Mouse (Mus musculus): Measurements from ENCODE around the gene Gm49450. TPM values are rescaled to one million over a fixed set of nuclear protein-coding genes. Genes with fewer than 3 reads are reported as not detected.
"Not testable (repeated sequence)": the region's sequence is repeated elsewhere in the genome, so short reads cannot be mapped to it uniquely, and the experiment has no call there.

Gene Gm49450
- polyA plus RNA-seq, 1 experiment = not detected

DNA sequence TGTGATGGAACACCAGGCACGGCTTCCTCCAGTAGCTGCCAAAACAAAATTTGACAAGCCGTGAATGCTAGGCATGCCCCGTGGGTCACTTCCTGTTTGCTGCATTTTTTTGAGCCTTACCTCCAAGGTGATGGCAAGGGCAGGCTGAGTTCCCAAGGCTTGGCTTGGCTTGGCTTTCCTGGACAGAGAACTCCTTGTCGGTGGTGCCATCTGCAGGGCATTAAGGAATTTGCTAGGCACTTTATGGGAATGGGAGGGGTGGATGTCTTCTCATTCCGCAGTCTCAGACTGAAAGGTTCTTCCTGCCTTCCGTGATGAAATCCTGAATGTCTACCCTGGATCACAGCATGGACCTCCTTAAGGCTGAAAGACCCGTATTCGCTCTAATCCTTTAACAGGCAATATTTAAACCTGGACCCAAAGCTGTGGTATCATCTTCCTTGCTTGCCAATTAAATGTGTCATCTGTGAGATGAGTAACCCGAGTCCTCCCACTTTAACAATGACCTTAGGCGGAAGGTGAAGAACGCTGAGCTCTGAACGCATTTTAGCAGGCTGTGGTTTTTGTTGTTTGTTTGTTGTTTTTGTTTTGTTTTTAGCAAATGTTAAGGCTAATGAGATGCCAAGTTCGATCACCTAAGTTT lies 24.6 kb downstream of the Gm49450 start:
- Histone ChIP-seq H3K27ac (ENCODE audit: insufficient read depth, low read length) (peak overlapping the region; percentile 46), H3K36me3 (ENCODE audit: control insufficient read depth, insufficient read depth, low read length, poor library complexity, severe bottlenecking) (peaks cover 17% of the 10 kb centered on the region), H3K4me3 (ENCODE audit: low read depth, low read length) (no peak overlapping the region), H3K4me1 (ENCODE audit: control insufficient read depth, insufficient read depth, low read length) (no peaks in the 10 kb centered on the region), H3K9ac (ENCODE audit: low read depth, poor library complexity, severe bottlenecking) (no peak overlapping the region), H3K9me3 (replicated peaks; ENCODE audit: control insufficient read depth, insufficient read depth, low read length, poor library complexity, severe bottlenecking) (no peaks in the 10 kb centered on the region), H3K27me3 (ENCODE audit: control insufficient read depth, insufficient read depth, low read length, poor library complexity, severe bottlenecking) (no peaks in the 10 kb centered on the region)
- TF ChIP-seq POLR2A (IDR thresholded peaks at IDR 0.05; ENCODE audit: insufficient read depth, low read length) = no peak
- TF ChIP-seq CTCF (IDR thresholded peaks at IDR 0.05; ENCODE audit: low read depth, low read length) = peak; percentile 64
- TF ChIP-seq EP300 (IDR thresholded peaks at IDR 0.05; ENCODE audit: insufficient read depth, low read depth, low read length) = peak; percentile 40; the same call in 1 of the 2 replicates

DNA sequence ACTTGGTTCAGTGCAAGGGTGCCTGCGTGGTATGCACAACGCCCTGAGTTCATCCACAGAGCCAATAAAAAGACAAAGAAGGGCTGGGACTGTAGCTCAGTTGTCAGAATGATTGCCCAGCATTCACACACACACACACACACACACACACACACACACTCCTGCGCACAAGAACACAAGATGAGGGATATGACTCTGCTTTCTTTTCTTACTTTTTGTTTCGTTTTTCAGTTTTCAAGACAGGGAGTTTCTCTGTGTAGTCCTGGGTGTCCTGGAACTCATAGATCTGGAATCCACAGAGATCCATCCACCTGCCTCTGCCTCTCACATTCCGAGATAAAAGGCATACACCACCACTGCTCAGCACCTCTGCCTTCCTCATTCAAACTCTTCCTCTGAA lies 25.8 kb downstream of the Gm49450 start:
- TF ChIP-seq CTCF (IDR thresholded peaks at IDR 0.05; ENCODE audit: low read depth, low read length) = no peak
- no peak for TF ChIP-seq EP300 (IDR thresholded peaks at IDR 0.05; ENCODE audit: insufficient read depth, low read depth, low read length)
- no peak for TF ChIP-seq POLR2A (IDR thresholded peaks at IDR 0.05; ENCODE audit: insufficient read depth, low read length)
- Histone ChIP-seq H3K4me3 (ENCODE audit: low read depth, low read length) (no peak overlapping the region), H3K27ac (ENCODE audit: insufficient read depth, low read length) (no peak overlapping the region), H3K4me1 (ENCODE audit: control insufficient read depth, insufficient read depth, low read length) (no peaks in the 10 kb centered on the region), H3K9ac (ENCODE audit: low read depth, poor library complexity, severe bottlenecking) (no peak overlapping the region), H3K36me3 (ENCODE audit: control insufficient read depth, insufficient read depth, low read length, poor library complexity, severe bottlenecking) (peaks cover 11% of the 10 kb centered on the region), H3K9me3 (replicated peaks; ENCODE audit: control insufficient read depth, insufficient read depth, low read length, poor library complexity, severe bottlenecking) (no peaks in the 10 kb centered on the region), H3K27me3 (ENCODE audit: control insufficient read depth, insufficient read depth, low read length, poor library complexity, severe bottlenecking) (no peaks in the 10 kb centered on the region)

DNA sequence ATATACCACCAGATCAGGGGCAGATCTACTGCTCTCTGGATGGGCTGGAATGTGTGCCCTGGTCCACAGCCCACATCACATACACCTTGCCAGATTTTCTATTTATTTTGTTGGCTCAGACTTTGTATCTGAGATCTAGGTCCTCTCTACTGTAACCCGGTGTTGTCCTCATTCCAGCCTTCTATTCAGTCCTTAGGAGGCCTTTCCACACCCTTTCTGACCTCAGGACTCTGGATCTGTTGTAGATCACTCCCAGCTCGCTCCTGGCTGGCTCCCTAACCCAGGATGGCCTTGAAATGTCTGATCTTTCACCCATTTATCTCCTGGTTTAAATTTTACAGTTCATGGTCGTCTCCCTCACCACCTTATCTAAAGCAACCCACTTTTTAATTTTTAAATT lies 28.7 kb downstream of the Gm49450 start:
- TF ChIP-seq POLR2A (IDR thresholded peaks at IDR 0.05; ENCODE audit: insufficient read depth, low read length) (no peak), CTCF (IDR thresholded peaks at IDR 0.05; ENCODE audit: low read depth, low read length) (no peak), EP300 (IDR thresholded peaks at IDR 0.05; ENCODE audit: insufficient read depth, low read depth, low read length) (no peak)
- no peak overlapping the region for H3K4me3 ChIP-seq (ENCODE audit: low read depth, low read length)
- no peaks in the 10 kb centered on the region for H3K27me3 ChIP-seq (ENCODE audit: control insufficient read depth, insufficient read depth, low read length, poor library complexity, severe bottlenecking)
- no peaks in the 10 kb centered on the region for H3K36me3 ChIP-seq (ENCODE audit: control insufficient read depth, insufficient read depth, low read length, poor library complexity, severe bottlenecking)
- H3K9me3 ChIP-seq (replicated peaks; ENCODE audit: control insufficient read depth, insufficient read depth, low read length, poor library complexity, severe bottlenecking) = no peaks in the 10 kb centered on the region
- no peaks in the 10 kb centered on the region for H3K4me1 ChIP-seq (ENCODE audit: control insufficient read depth, insufficient read depth, low read length)
- H3K27ac ChIP-seq (ENCODE audit: insufficient read depth, low read length) = no peak overlapping the region
- no peak overlapping the region for H3K9ac ChIP-seq (ENCODE audit: low read depth, poor library complexity, severe bottlenecking)

DNA sequence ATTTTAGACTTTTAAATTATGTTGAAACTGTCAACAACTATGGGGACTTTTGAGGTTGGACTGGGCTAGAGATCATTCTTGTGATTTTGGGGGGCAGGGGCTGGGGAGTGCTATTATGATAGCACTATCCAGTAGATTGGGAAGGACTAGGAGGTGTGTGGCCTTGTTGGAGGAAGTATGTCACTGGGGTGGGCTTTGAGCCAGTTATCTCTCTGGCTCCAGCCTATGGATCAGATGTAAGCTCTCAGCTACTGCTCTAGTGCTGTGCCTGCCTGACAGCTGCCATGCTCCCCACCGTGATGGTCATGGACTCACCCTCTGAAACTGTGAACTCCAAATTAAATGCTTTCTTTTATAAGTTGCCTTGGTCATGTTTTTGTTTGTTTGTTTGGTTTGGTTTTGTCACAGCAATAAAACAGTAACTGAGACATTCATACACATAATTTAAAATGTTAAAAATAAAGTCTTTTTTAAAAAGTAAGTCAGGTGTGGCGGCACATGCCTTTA lies 30.3 kb downstream of the Gm49450 start:
- no peaks in the 10 kb centered on the region for H3K4me1 ChIP-seq (ENCODE audit: control insufficient read depth, insufficient read depth, low read length)
- H3K27ac ChIP-seq (ENCODE audit: insufficient read depth, low read length) = no peak overlapping the region
- no peaks in the 10 kb centered on the region for H3K36me3 ChIP-seq (ENCODE audit: control insufficient read depth, insufficient read depth, low read length, poor library complexity, severe bottlenecking)
- no peak overlapping the region for H3K9ac ChIP-seq (ENCODE audit: low read depth, poor library complexity, severe bottlenecking)
- H3K9me3 ChIP-seq (replicated peaks; ENCODE audit: control insufficient read depth, insufficient read depth, low read length, poor library complexity, severe bottlenecking) = no peaks in the 10 kb centered on the region
- no peak overlapping the region for H3K4me3 ChIP-seq (ENCODE audit: low read depth, low read length)
- H3K27me3 ChIP-seq (ENCODE audit: control insufficient read depth, insufficient read depth, low read length, poor library complexity, severe bottlenecking) = no peaks in the 10 kb centered on the region
- TF ChIP-seq POLR2A (IDR thresholded peaks at IDR 0.05; ENCODE audit: insufficient read depth, low read length) (no peak), CTCF (IDR thresholded peaks at IDR 0.05; ENCODE audit: low read depth, low read length) (no peak), EP300 (IDR thresholded peaks at IDR 0.05; ENCODE audit: insufficient read depth, low read depth, low read length) (no peak)

DNA sequence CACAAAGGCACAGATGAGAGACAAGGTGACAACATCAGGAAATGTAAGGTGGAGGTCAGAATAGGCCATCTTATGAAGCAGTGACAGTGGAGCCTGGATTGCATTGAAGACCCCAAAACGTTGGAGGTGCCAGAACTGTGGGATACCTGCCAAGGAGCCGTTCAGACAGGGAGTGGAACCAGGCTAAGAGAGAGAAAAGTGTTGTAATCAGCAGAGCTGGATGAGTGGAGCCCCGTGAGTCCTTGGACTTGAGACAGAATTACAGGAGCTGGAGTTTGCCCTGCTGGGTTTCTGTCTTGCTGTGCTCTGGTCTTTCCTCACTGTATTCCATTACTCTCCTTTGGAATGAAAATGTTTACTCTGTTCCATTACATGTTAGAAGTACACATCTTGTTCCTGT lies 30.8 kb downstream of the Gm49450 start:
- no peak overlapping the region for H3K4me3 ChIP-seq (ENCODE audit: low read depth, low read length)
- H3K36me3 ChIP-seq (ENCODE audit: control insufficient read depth, insufficient read depth, low read length, poor library complexity, severe bottlenecking) = no peaks in the 10 kb centered on the region
- TF ChIP-seq EP300 (IDR thresholded peaks at IDR 0.05; ENCODE audit: insufficient read depth, low read depth, low read length) (no peak), POLR2A (IDR thresholded peaks at IDR 0.05; ENCODE audit: insufficient read depth, low read length) (no peak), CTCF (IDR thresholded peaks at IDR 0.05; ENCODE audit: low read depth, low read length) (no peak)
- H3K4me1 ChIP-seq (ENCODE audit: control insufficient read depth, insufficient read depth, low read length) = no peaks in the 10 kb centered on the region
- no peaks in the 10 kb centered on the region for H3K27me3 ChIP-seq (ENCODE audit: control insufficient read depth, insufficient read depth, low read length, poor library complexity, severe bottlenecking)
- H3K9me3 ChIP-seq (replicated peaks; ENCODE audit: control insufficient read depth, insufficient read depth, low read length, poor library complexity, severe bottlenecking) = no peaks in the 10 kb centered on the region
- no peak overlapping the region for H3K9ac ChIP-seq (ENCODE audit: low read depth, poor library complexity, severe bottlenecking)
- H3K27ac ChIP-seq (ENCODE audit: insufficient read depth, low read length) = no peak overlapping the region

DNA sequence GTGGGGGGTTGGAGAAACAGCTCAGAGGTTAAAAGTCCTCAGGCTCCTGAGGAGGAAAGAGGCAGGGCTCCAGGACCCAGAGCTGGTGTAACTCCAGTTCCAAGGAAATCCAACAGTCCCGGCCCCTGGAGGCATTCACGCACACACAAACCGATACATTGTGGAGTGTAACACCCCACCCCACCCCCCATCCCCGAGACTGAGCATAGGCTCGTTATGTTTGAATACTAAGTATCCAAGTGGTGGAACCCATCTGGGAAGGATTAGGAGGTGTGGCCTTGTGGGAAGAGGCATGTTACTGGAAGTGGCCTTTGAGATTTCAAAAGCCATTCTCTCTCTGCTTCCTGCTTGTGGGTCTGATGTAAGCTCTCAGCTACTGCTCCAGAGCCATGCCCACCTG lies 31.8 kb downstream of the Gm49450 start:
- H3K36me3 ChIP-seq (ENCODE audit: control insufficient read depth, insufficient read depth, low read length, poor library complexity, severe bottlenecking) = no peaks in the 10 kb centered on the region
- H3K9ac ChIP-seq (ENCODE audit: low read depth, poor library complexity, severe bottlenecking) = no peak overlapping the region
- no peak overlapping the region for H3K27ac ChIP-seq (ENCODE audit: insufficient read depth, low read length)
- no peaks in the 10 kb centered on the region for H3K9me3 ChIP-seq (replicated peaks; ENCODE audit: control insufficient read depth, insufficient read depth, low read length, poor library complexity, severe bottlenecking)
- TF ChIP-seq CTCF (IDR thresholded peaks at IDR 0.05; ENCODE audit: low read depth, low read length) (no peak), EP300 (IDR thresholded peaks at IDR 0.05; ENCODE audit: insufficient read depth, low read depth, low read length) (no peak), POLR2A (IDR thresholded peaks at IDR 0.05; ENCODE audit: insufficient read depth, low read length) (no peak)
- H3K4me1 ChIP-seq (ENCODE audit: control insufficient read depth, insufficient read depth, low read length) = no peaks in the 10 kb centered on the region
- no peaks in the 10 kb centered on the region for H3K27me3 ChIP-seq (ENCODE audit: control insufficient read depth, insufficient read depth, low read length, poor library complexity, severe bottlenecking)
- no peak overlapping the region for H3K4me3 ChIP-seq (ENCODE audit: low read depth, low read length)

DNA sequence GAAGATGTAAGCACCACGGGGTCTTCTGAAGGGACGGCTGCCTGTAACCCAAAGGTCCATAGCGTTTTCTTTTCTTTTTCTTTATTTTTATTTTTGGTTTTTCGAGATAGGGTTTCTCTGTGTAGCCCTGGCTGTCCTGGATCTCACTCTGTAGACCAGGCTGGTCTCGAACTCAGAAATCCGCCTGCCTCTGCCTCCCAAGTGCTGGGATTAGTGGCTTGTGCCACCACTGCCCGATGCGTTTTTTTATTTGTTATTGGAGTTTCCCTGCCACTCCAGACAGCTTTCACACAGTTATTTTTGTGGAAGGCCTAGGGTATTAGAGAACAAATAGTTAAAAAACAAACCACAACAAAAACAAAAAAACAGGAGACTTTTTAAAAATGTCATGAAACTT lies 34.9 kb downstream of the Gm49450 start:
- H3K27me3 ChIP-seq (ENCODE audit: control insufficient read depth, insufficient read depth, low read length, poor library complexity, severe bottlenecking); H3K27ac ChIP-seq (ENCODE audit: insufficient read depth, low read length); H3K36me3 ChIP-seq (ENCODE audit: control insufficient read depth, insufficient read depth, low read length, poor library complexity, severe bottlenecking); H3K9me3 ChIP-seq (replicated peaks; ENCODE audit: control insufficient read depth, insufficient read depth, low read length, poor library complexity, severe bottlenecking); H3K4me1 ChIP-seq (ENCODE audit: control insufficient read depth, insufficient read depth, low read length): not testable (repeated sequence)
- Histone ChIP-seq H3K9ac (ENCODE audit: low read depth, poor library complexity, severe bottlenecking) (peak overlapping the region; percentile 72), H3K4me3 (ENCODE audit: low read depth, low read length) (peak overlapping the region; percentile 80)

All from ES-Bruce4 (cell line).